Mouse (Mus musculus) lung, postnatal 14 days (tissue): ENCODE measurements around the gene Iltifb.
"Not testable (repeated sequence)": the region's sequence is repeated elsewhere in the genome, so short reads cannot be mapped to it uniquely, and the experiment has no call there.

ENCODE experiments used
- DNase-seq: peaks from one replicate; pipeline ENCODE4 v3.0.0; 2021

Iltifb gene

GRCm38 (mm10) chr10:118294938-118295337, at the start of gene Iltifb:
TSS of gene Iltifb (minus strand) at chr10:118295038.
- DNase-seq, result no peak

- not testable (repeated sequence) for DNase-seq
Measured at GRCm38 (mm10) chr10:118343155-118343554, 48.3 kb upstream of the Iltifb start, which contains the start of gene Gm9046. TSS of gene Gm9046 (minus strand) at chr10:118343255.

GRCm38 (mm10) chr10:118337731-118338130, 42.9 kb upstream of the Iltifb start, which contains the start of gene Gm9045:
TSS of gene Gm9045 (minus strand) at chr10:118337831.
- not testable (repeated sequence) for DNase-seq

GRCm38 (mm10) chr10:118332308-118332707, 37.5 kb upstream of the Iltifb start, which contains the start of gene Gm9044:
TSS of gene Gm9044 (minus strand) at chr10:118332408.
- DNase-seq, result not testable (repeated sequence)

GRCm38 (mm10) chr10:118326869-118327268, 32.0 kb upstream of the Iltifb start, which contains the start of gene Gm9040:
TSS of gene Gm9040 (minus strand) at chr10:118326969.
- not testable (repeated sequence) for DNase-seq

- no peak for DNase-seq
Measured at GRCm38 (mm10) chr10:118319024-118319423, 24.2 kb upstream of the Iltifb start.

- DNase-seq, result not testable (repeated sequence)
Measured at GRCm38 (mm10) chr10:118302133-118302532, 7.3 kb upstream of the Iltifb start.

- DNase-seq, result not testable (repeated sequence)
Measured at GRCm38 (mm10) chr10:118283016-118283415, 11.8 kb downstream of the Iltifb start.

GRCm38 (mm10) chr10:118282565-118282964, 12.3 kb downstream of the Iltifb start:
- not testable (repeated sequence) for DNase-seq

- not testable (repeated sequence) for DNase-seq
Measured at GRCm38 (mm10) chr10:118278069-118278468, 16.8 kb downstream of the Iltifb start.

GRCm38 (mm10) chr10:118271416-118271815, 23.4 kb downstream of the Iltifb start:
- DNase-seq, result not testable (repeated sequence)

- not testable (repeated sequence) for DNase-seq
Measured at GRCm38 (mm10) chr10:118268812-118269211, 26.0 kb downstream of the Iltifb start.

GRCm38 (mm10) chr10:118258388-118258787, 36.5 kb downstream of the Iltifb start, which contains the start of gene Gm32802:
TSS of gene Gm32802 (plus strand) at chr10:118258688.
- DNase-seq, result not testable (repeated sequence)

- DNase-seq, result peak; percentile 13
Measured at GRCm38 (mm10) chr10:118250852-118251295, 44.0 kb downstream of the Iltifb start.

GRCm38 (mm10) chr10:118249006-118249595, 45.7 kb downstream of the Iltifb start:
- not testable (repeated sequence) for DNase-seq

GRCm38 (mm10) chr10:118240680-118241079, 54.2 kb downstream of the Iltifb start, which contains the start of gene Gm32717:
TSS of gene Gm32717 (minus strand) at chr10:118240780.
- DNase-seq, result not testable (repeated sequence)
